Mouse (Mus musculus) bone marrow macrophage, adult 2 months (primary cell): ENCODE results near the gene Prr23a3.

ENCODE experiments used
- CTCF ChIP-seq: IDR thresholded peaks from 2 replicates; pipeline ENCODE4 v1.5.1; 2012; ENCODE audit warnings: low read depth, mild to moderate bottlenecking, low read length, moderate library complexity
- POLR2A ChIP-seq: IDR thresholded peaks from 2 replicates; pipeline ENCODE4 v1.6.1; 2012; ENCODE audit warnings: mild to moderate bottlenecking, low read depth, low read length, borderline replicate concordance

DNA sequence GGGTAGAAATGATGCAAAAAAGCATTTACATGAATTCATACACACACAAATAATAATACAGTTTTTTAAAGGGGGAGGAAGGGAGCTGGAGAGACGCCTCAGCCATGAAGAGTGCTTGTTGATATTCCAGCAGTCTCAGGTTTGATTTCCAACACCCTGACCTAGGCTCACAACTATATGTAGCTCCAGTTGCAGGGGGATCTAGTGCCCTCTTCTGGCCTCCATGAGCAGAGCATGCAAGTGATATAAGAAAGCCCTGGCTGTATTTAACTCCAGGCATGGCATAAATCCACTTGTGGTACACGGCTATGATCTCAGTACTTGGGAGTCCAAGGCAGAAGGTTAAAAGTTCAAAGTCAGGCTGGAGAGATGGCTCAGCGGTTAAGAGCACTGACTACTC lies 1.1 kb upstream of the Prr23a3 start:
- TF ChIP-seq CTCF (no peak), POLR2A (no peak)
